Mouse (Mus musculus): ENCODE measurements around the gene Tlr6. TPM values are rescaled to one million over a fixed set of nuclear protein-coding genes. Genes with fewer than 3 reads are reported as not detected.

The Tlr6 gene
- polyA plus RNA-seq, 1 experiment from 2014 or later, result 0.46 TPM

DNA sequence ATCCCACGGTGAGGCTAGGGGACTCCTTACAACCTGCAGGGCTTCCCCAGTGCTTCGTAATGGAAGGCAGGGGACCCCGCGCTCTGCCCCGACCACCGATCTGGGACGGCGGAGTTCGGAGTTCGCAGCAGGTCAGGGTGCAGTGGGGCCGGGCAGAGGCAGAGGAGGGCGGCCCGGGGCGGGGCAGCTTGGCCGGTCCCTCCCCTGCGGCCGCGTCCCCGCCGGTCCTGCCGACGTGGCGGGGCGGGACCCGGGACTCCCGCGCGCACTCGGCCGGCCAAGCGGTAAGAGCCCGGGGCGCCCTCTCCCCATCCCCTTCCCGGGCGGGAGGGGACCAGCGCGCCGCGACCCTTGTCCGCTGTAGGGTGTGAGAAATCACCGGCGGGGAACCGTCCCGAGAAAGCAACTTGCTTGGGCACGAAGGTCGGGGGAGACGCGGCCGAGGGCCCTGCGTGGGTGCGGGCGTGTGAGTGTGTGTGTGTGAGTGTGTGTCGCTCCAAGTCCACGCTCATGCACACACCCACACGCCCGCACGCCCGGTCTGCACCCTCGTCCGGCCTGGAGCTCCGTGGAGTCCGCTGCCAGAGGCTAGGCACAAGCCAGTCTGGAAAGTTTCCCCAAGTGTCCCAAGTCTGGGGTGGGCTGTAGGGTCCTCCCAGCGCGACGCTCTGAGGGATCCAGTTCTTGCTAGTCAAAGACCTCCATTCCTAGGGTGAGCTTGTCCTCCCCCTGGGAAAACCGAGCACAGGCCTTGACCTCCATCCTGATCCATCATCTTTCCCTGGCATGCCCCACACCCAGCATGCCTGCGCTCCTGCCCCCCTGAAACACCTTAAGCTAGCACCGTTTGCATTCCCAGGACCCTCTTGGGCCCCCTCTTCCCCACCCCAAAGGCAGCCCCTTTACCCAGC is 10.2 kb upstream of the Tlr6 start, which contains the start of gene Fam114a1:
Gene Fam114a1 (plus strand): TSS at position 211 of the 911 bp plus-strand sequence.
- Histone ChIP-seq H3K4me3 (peak within 1 kb of the TSS; percentile 56), H3K27ac (replicated peaks) (no peak within 1 kb of the TSS), H3K9ac (replicated peaks) (peak within 1 kb of the TSS; percentile 54), H3K9me3 (no peaks in the 10 kb centered on the region), H3K36me3 (no peaks in the 10 kb centered on the region), H3K4me2 (replicated peaks) (peak within 1 kb of the TSS; percentile 96), H3K4me1 (peaks cover 15% of the 10 kb centered on the region), H3K27me3 (peaks cover 4% of the 10 kb centered on the region; the same call in 1 of the 2 replicates)
- under 1% methylated on average over 66 of the region's 68 CpGs for whole genome bisulfite sequencing
- ATAC-seq (replicated peaks), result peak; percentile 79

DNA sequence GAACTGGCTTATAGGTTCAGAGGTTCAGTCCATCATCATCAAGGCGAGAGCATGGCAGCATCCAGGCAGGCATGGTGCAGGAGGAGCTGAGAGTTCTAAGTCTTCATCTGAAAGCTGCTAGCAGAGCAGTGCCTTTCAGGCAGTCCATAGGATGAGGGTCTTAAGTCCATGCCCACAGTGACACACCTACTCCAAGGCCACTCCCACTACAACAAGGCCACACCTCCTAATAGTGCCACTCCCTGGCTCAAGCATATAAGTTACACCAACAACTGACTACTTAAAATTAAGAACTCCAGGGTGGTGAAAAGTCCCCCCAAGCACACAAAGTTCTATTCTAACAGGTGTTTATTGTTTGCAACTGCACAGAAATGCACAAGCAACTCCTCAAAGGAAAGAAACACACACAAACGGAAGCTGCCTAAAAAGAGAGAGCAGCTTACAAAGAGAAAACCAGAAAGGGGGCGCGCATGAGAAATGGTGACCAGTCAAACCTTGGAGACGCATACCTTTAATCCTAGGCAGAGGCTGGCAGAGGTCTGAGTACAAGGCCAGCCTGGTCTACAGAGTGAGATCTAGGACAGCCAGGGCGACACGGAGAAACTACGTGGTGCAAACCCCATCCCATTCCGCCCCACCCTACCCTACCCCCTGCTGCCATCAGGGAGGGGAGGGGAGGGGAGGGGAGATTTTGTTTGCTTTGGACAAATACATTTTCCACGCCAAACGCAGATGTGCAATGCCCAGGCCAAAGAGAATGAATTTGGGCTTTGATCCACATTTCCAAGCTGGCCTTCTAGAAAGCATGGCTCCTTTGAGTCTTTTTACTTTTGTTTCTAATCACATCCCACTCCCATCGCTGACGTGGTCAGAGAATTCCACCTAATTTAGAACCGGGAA is 9.3 kb upstream of the Tlr6 start:
- H3K36me3 ChIP-seq, result no peaks in the 10 kb centered on the region
- WGBS, result 4% methylated on average over 14 of the region's 14 CpGs
- peak; percentile 36; the same call in 1 of the 2 replicates for ATAC-seq (replicated peaks)
- H3K9ac ChIP-seq (replicated peaks), result peak overlapping the region; percentile 54
- H3K27ac ChIP-seq (replicated peaks), result no peak overlapping the region
- peaks cover 15% of the 10 kb centered on the region for H3K4me1 ChIP-seq
- no peaks in the 10 kb centered on the region for H3K9me3 ChIP-seq
- H3K4me3 ChIP-seq, result peak overlapping the region; percentile 56
- H3K4me2 ChIP-seq (replicated peaks), result peak overlapping the region; percentile 96
- H3K27me3 ChIP-seq, result peaks cover 4% of the 10 kb centered on the region; the same call in 1 of the 2 replicates

DNA sequence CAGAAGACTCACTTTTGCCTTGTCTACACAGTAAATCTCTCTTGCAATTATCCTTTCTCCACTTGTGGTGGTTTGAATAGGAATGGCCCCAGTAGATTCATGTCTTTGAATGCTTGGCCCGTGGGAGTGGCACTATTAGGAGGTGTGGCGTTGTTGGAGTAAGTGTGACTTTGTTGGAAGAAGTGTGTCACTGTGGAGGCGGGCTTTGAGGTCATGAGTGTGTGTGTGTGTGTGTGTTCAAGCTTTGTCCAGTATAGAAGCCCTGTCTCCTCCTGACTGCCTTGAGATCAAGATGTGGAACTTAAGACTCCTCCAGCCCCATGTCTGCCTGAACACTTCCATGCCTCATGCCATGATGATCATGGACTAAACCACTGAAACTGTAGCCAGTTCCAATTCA is 3.8 kb upstream of the Tlr6 start:
- Histone ChIP-seq H3K27me3 (no peaks in the 10 kb centered on the region), H3K4me3 (no peak overlapping the region), H3K9ac (replicated peaks) (no peak overlapping the region), H3K36me3 (no peaks in the 10 kb centered on the region), H3K9me3 (no peaks in the 10 kb centered on the region), H3K27ac (replicated peaks) (no peak overlapping the region), H3K4me1 (no peaks in the 10 kb centered on the region), H3K4me2 (replicated peaks) (no peak overlapping the region)
- no peak for ATAC-seq (replicated peaks)
- WGBS, result 89% methylated on average over 3 of the region's 3 CpGs

GRCm38 (mm10) chr5:64963271-64963670 is 3.4 kb upstream of the Tlr6 start:
- Histone ChIP-seq H3K36me3 (no peaks in the 10 kb centered on the region), H3K9ac (replicated peaks) (no peak overlapping the region), H3K4me1 (no peaks in the 10 kb centered on the region), H3K27ac (replicated peaks) (no peak overlapping the region), H3K4me2 (replicated peaks) (no peak overlapping the region), H3K4me3 (no peak overlapping the region), H3K9me3 (no peaks in the 10 kb centered on the region), H3K27me3 (no peaks in the 10 kb centered on the region)
- ATAC-seq (replicated peaks), result no peak
- 84% methylated on average over 5 of the region's 5 CpGs for WGBS

DNA sequence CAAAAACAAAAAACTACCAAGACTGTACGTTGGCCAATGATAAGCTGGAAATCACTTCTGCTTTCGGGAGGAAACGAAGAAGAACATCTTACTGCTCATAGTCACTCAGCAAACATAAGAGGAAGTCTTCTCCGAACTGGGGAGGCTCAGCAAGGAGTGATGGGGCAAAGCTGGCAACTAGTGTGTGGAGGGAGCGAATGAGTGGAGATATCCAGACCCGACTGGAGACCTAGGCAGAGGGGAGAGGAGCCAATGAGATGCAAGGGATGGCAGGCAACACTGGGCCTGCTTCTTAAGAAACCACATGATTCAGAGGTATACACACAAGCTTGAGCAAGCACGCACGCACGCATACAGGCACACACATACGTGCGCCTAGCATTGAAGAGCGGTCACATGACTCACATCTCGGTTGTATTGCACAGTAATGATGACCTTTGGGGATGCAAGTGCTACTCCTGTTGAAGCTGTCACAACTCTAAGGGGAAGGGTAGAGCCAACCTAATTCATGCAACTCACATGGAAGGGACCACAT is 1.0 kb upstream of the Tlr6 start:
- no peaks in the 10 kb centered on the region for H3K36me3 ChIP-seq
- ATAC-seq (replicated peaks), result no peak
- no peak overlapping the region for H3K27ac ChIP-seq (replicated peaks)
- H3K9me3 ChIP-seq, result no peaks in the 10 kb centered on the region
- H3K4me1 ChIP-seq, result no peaks in the 10 kb centered on the region
- no peak overlapping the region for H3K4me3 ChIP-seq
- H3K4me2 ChIP-seq (replicated peaks), result no peak overlapping the region
- 91% methylated on average over 13 of the region's 13 CpGs for WGBS
- no peaks in the 10 kb centered on the region for H3K27me3 ChIP-seq
- H3K9ac ChIP-seq (replicated peaks), result no peak overlapping the region

GRCm38 (mm10) chr5:64958991-64959842 is 680 bp downstream of the Tlr6 start:
- Histone ChIP-seq H3K4me3 (no peak overlapping the region), H3K36me3 (no peaks in the 10 kb centered on the region), H3K9me3 (no peaks in the 10 kb centered on the region), H3K27me3 (no peaks in the 10 kb centered on the region), H3K9ac (replicated peaks) (no peak overlapping the region), H3K27ac (replicated peaks) (no peak overlapping the region), H3K4me1 (no peaks in the 10 kb centered on the region), H3K4me2 (replicated peaks) (no peak overlapping the region)
- WGBS, result 81% methylated on average over 22 of the region's 22 CpGs
- ATAC-seq (replicated peaks), result no peak

DNA sequence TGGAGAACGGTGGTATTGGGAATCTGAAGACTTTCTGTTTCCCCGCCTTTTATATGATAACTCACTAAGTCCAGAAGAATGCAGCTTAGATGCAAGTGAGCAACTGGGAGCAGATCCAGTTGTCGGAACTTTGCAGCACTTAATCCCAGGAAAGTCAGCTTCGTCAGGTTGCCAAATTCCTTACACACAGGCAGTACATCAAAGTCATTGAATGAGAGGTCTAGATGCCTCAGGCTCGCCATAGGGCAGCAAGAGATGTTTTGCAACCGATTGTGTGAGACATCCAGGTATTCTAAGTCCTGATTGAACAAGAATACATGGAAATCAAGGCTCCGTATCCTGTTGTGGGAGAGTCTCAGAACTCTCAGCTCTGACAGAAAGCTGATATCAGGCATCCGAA is 5.0 kb downstream of the Tlr6 start:
- no peak overlapping the region for H3K27ac ChIP-seq (replicated peaks)
- no peaks in the 10 kb centered on the region for H3K27me3 ChIP-seq
- no peak overlapping the region for H3K4me2 ChIP-seq (replicated peaks)
- H3K36me3 ChIP-seq, result no peaks in the 10 kb centered on the region
- WGBS, result 87% methylated on average over 8 of the region's 8 CpGs
- no peaks in the 10 kb centered on the region for H3K4me1 ChIP-seq
- no peak for ATAC-seq (replicated peaks)
- H3K9me3 ChIP-seq, result no peaks in the 10 kb centered on the region
- no peak overlapping the region for H3K9ac ChIP-seq (replicated peaks)
- H3K4me3 ChIP-seq, result no peak overlapping the region

GRCm38 (mm10) chr5:64951486-64951885 is 8.4 kb downstream of the Tlr6 start:
- WGBS, result 83% methylated on average over 5 of the region's 5 CpGs
- no peak for ATAC-seq (replicated peaks)

GRCm38 (mm10) chr5:64932775-64933174 is 27.1 kb downstream of the Tlr6 start:
- WGBS, result 88% methylated on average over 15 of the region's 15 CpGs
- Histone ChIP-seq H3K4me3 (no peak overlapping the region), H3K36me3 (no peaks in the 10 kb centered on the region), H3K27ac (replicated peaks) (no peak overlapping the region), H3K27me3 (no peaks in the 10 kb centered on the region), H3K9me3 (no peaks in the 10 kb centered on the region), H3K4me1 (no peaks in the 10 kb centered on the region), H3K4me2 (replicated peaks) (no peak overlapping the region), H3K9ac (replicated peaks) (no peak overlapping the region)
- no peak for ATAC-seq (replicated peaks)

More at GRCm38 (mm10) chr5:64951486-64951885, 8.4 kb downstream of the Tlr6 start:
- no peak overlapping the region for H3K4me2 ChIP-seq (replicated peaks)
- H3K4me3 ChIP-seq, result no peak overlapping the region
- H3K36me3 ChIP-seq, result no peaks in the 10 kb centered on the region
- no peaks in the 10 kb centered on the region for H3K9me3 ChIP-seq
- no peaks in the 10 kb centered on the region for H3K4me1 ChIP-seq
- no peaks in the 10 kb centered on the region for H3K27me3 ChIP-seq
- H3K9ac ChIP-seq (replicated peaks), result no peak overlapping the region
- no peak overlapping the region for H3K27ac ChIP-seq (replicated peaks)

GRCm38 (mm10) chr5:64932215-64932614 is 27.7 kb downstream of the Tlr6 start:
- H3K27me3 ChIP-seq, result no peaks in the 10 kb centered on the region
- no peak overlapping the region for H3K27ac ChIP-seq (replicated peaks)
- H3K9ac ChIP-seq (replicated peaks), result no peak overlapping the region
- WGBS, result 55% methylated on average over 3 of the region's 3 CpGs
- ATAC-seq (replicated peaks), result no peak
- no peak overlapping the region for H3K4me2 ChIP-seq (replicated peaks)
- H3K4me1 ChIP-seq, result no peaks in the 10 kb centered on the region
- no peaks in the 10 kb centered on the region for H3K9me3 ChIP-seq
- H3K4me3 ChIP-seq, result no peak overlapping the region
- no peaks in the 10 kb centered on the region for H3K36me3 ChIP-seq

DNA sequence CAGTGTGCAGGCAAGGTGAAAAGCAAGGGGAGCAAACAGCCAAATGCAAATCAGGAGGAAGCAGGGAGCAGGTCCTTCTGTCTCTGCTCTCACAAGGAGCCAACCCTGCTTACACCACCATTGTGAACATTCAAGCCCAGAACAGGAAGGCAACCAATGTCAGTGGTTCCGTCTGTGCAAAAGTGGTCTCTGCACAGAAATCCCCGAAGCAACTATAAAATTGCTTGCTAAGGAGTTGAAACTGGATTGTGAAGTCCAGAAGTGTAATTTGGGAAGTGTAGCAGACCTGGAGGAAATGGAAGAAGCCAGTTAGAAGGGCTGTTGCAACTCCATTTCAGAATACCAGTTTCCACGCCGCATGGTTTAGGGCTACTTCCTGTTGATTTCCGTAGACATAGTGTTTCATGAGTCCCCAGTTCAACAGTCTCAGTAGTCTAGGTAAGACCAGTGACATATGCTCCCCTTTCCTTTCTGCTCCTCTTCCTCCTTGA is 37.0 kb downstream of the Tlr6 start:
- no peaks in the 10 kb centered on the region for H3K36me3 ChIP-seq
- 94% methylated on average over 5 of the region's 5 CpGs for WGBS
- no peak overlapping the region for H3K4me3 ChIP-seq
- no peaks in the 10 kb centered on the region for H3K9me3 ChIP-seq
- H3K27me3 ChIP-seq, result no peaks in the 10 kb centered on the region
- ATAC-seq (replicated peaks), result no peak
- no peak overlapping the region for H3K9ac ChIP-seq (replicated peaks)
- H3K4me1 ChIP-seq, result no peaks in the 10 kb centered on the region
- no peak overlapping the region for H3K4me2 ChIP-seq (replicated peaks)
- H3K27ac ChIP-seq (replicated peaks), result no peak overlapping the region

Measured in forebrain, embryonic 15.5 days (tissue).